In genomic region chr3:66050092-66050886, GRCm38 (mm10) we compare ENCODE assay signal across 19 mouse cellular contexts.
DNase-seq lines count a peak whose midpoint lies in the region; ATAC-seq lines count a peak whose summit lies in the region.
"Had no signal": no experiment of that assay in that cellular context is flagged by ENCODE, and none has a peak within 500 bp of the region (broad histone marks: within the 10 kb centered on the region; RNA-seq: fewer than 3 reads in every experiment).

No protein-coding gene starts in this region.

- peak overlapping the region; percentile 40; the same call in 1 of the 2 replicates for H3K27ac ChIP-seq in embryonic facial prominence, embryonic 10.5 days (replicated peaks)
- H3K27ac ChIP-seq: hindbrain, embryonic 15.5 days; layer of hippocampus, adult 2 months; limb, embryonic 13.5 days; stomach, embryonic 15.5 days had no signal

- H3K9me3 ChIP-seq in embryonic facial prominence, embryonic 10.5 days: no peaks in the 10 kb centered on the region
- H3K9me3 ChIP-seq: G1E; hindbrain, embryonic 15.5 days; limb, embryonic 13.5 days; stomach, embryonic 15.5 days had no signal

- DNase-seq in frontal cortex, postnatal 25 days (ENCODE audit: low spot score in 2 of 2): no peak
- DNase-seq in layer of hippocampus, adult 9-11 months: peak; percentile 8
- no peak for DNase-seq in layer of hippocampus, postnatal 25 days (ENCODE audit: extremely low spot score in 1 of 2, low spot score in 1 of 2)
- DNase-seq in embryonic facial prominence, embryonic 10.5 days (ENCODE audit: low spot score): no peak
- DNase-seq in kidney, postnatal 14 days: peak; percentile 7
- DNase-seq in B cell, adult 2 months: no peak
- no peak for DNase-seq in lung, postnatal 10 days
- DNase-seq: cerebellum, postnatal 36 days; gastrocnemius, postnatal 36 days; lung, embryonic 14.5 days; right cerebral cortex, postnatal 25 days had no signal

- no peaks in the 10 kb centered on the region for H3K36me3 ChIP-seq in embryonic facial prominence, embryonic 10.5 days (replicated peaks)
- H3K36me3 ChIP-seq: G1E; hindbrain, embryonic 15.5 days; limb, embryonic 13.5 days; stomach, embryonic 15.5 days had no signal

- ATAC-seq in frontal cortex, adult (ENCODE audit: low TSS enrichment): peak; percentile 73
- ATAC-seq: activated CD4-positive, CD25-positive, alpha-beta regulatory T cell, adult 4 months had no signal

- H3K4me1 ChIP-seq in embryonic facial prominence, embryonic 10.5 days: peaks cover 24% of the 10 kb centered on the region
- H3K4me1 ChIP-seq: hindbrain, embryonic 15.5 days; megakaryocyte, embryonic 14.5 days; stomach, embryonic 15.5 days had no signal

- H3K27me3 ChIP-seq in embryonic facial prominence, embryonic 10.5 days (replicated peaks; ENCODE audit: low read depth, poor library complexity, severe bottlenecking): no peaks in the 10 kb centered on the region
- H3K27me3 ChIP-seq: hindbrain, embryonic 15.5 days; limb, embryonic 13.5 days; megakaryocyte, embryonic 14.5 days; stomach, embryonic 15.5 days had no signal

- 55% methylated on average over 10 of the region's 10 CpGs for WGBS in embryonic facial prominence, embryonic 10.5 days

- H3K4me3 ChIP-seq in embryonic facial prominence, embryonic 10.5 days: no peak overlapping the region
- H3K4me3 ChIP-seq: hindbrain, embryonic 15.5 days; layer of hippocampus, adult 2 months; limb, embryonic 13.5 days; megakaryocyte, embryonic 14.5 days; stomach, embryonic 15.5 days had no signal

Comparison
In these comparisons a context has a peak if more than half of its experiments do, and no peak if none do; other contexts are left out.
1. DNase-seq: peak in layer of hippocampus, adult 9-11 months (single experiment) and kidney, postnatal 14 days (single experiment); none in frontal cortex, postnatal 25 days (0 of 2), layer of hippocampus, postnatal 25 days (0 of 2), embryonic facial prominence, embryonic 10.5 days (single experiment), B cell, adult 2 months (0 of 2) and lung, postnatal 10 days (single experiment).